Mouse (Mus musculus) G1E (cell line): ENCODE results near the gene Cdk17.

Experiments
- CTCF ChIP-seq: IDR thresholded peaks from 2 replicates; pipeline ENCODE4 v1.5.1; 2012; ENCODE audit warnings: low read depth, low read length, inconsistent platforms, mixed read lengths
- GATA1 ChIP-seq: IDR thresholded peaks from 2 replicates; pipeline ENCODE4 v1.6.1; 2012; ENCODE audit warnings: borderline replicate concordance, low read length, inconsistent platforms, mixed read lengths
- POLR2AphosphoS5 ChIP-seq: IDR thresholded peaks from 2 replicates; pipeline ENCODE4 v1.6.1; 2012; ENCODE audit warnings: low read depth, low read length, inconsistent platforms; ENCODE audit not compliant: insufficient replicate concordance
- TAL1 ChIP-seq: conservative IDR thresholded peaks from 2 replicates; pipeline ENCODE4 v1.6.1; 2012; ENCODE audit warnings: low read depth, low read length, inconsistent platforms, mixed read lengths

DNA sequence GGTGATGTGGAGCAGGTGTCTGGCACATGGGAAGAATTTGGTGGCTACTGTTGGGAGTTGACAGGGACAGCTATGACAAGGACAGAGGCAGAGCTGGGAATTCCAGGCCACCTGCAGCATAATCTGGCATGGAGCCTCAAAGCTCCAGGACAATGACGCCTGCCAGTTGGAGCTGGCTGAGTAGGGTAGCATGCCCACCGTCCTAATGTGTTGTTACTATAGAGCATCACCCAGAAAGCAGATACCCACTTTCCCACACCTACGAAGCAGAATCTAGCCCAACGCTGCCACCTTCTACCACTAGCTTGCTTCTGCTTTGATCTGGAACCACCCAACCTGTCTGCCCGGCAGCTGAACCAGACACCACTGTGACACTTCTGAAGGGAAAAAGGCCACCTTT, 103.3 kb downstream of the Cdk17 start:
- TF ChIP-seq CTCF, result no peak
- no peak for TF ChIP-seq TAL1
- TF ChIP-seq GATA1, result no peak
- no peak for TF ChIP-seq POLR2AphosphoS5
